In genomic region chr10:80876028-80876427, GRCm38 (mm10) we compare ENCODE assay signal across 7 mouse cellular contexts. TPM values are rescaled to one million over a fixed set of nuclear protein-coding genes. Genes with fewer than 3 reads are reported as not detected.
DNase-seq lines count a peak whose midpoint lies in the region; ATAC-seq and TF ChIP-seq lines count a peak whose summit lies in the region.

No protein-coding gene starts in this region.

- no peaks in the 10 kb centered on the region for H3K4me1 ChIP-seq in forebrain, postnatal 0 days (ENCODE audit: insufficient read depth)
- no peaks in the 10 kb centered on the region for H3K4me1 ChIP-seq in limb, embryonic 11.5 days (ENCODE audit: control insufficient read depth, insufficient read depth, low read length)

- WGBS in forebrain, postnatal 0 days = 25% methylated on average over 5 of the region's 5 CpGs
- 34% methylated on average over 5 of the region's 5 CpGs for WGBS in limb, embryonic 11.5 days

- TF ChIP-seq CTCF in brain, embryonic 14.5 days (IDR thresholded peaks at IDR 0.05; ENCODE audit: borderline replicate concordance, extremely low read depth, insufficient read depth, insufficient read length) = peak; percentile 72; the same call in 1 of the 2 replicates
- peak; percentile 75 for TF ChIP-seq CTCF in forebrain, postnatal 0 days (IDR thresholded peaks at IDR 0.05; ENCODE audit: low read depth)

- no peak overlapping the region for H3K4me3 ChIP-seq in forebrain, postnatal 0 days (ENCODE audit: low read depth, low read length)
- H3K4me3 ChIP-seq in limb, embryonic 11.5 days (ENCODE audit: low read depth, low read length) = no peak overlapping the region

- no peaks in the 10 kb centered on the region for H3K9me3 ChIP-seq in forebrain, postnatal 0 days (ENCODE audit: low read length)
- H3K9me3 ChIP-seq in limb, embryonic 11.5 days (ENCODE audit: control insufficient read depth, low read length) = no peaks in the 10 kb centered on the region

- H3K27ac ChIP-seq in forebrain, postnatal 0 days (ENCODE audit: low read depth, low read length) = no peak overlapping the region
- H3K27ac ChIP-seq in limb, embryonic 11.5 days (replicated peaks; ENCODE audit: low read depth, low read length) = no peak overlapping the region

- ATAC-seq in forebrain, postnatal 0 days = peak; percentile 66
- ATAC-seq in limb, embryonic 11.5 days (ENCODE audit: insufficient number of reproducible peaks, low FRiP score, low TSS enrichment, low read depth) = no peak

- TF ChIP-seq POLR2A in brain, embryonic 14.5 days (IDR thresholded peaks at IDR 0.05; ENCODE audit: borderline replicate concordance, extremely low read depth, insufficient read depth, insufficient read length, poor library complexity, severe bottlenecking) = no peak

- H3K36me3 ChIP-seq in forebrain, postnatal 0 days (ENCODE audit: insufficient read depth) = no peaks in the 10 kb centered on the region
- no peaks in the 10 kb centered on the region for H3K36me3 ChIP-seq in limb, embryonic 11.5 days (ENCODE audit: control insufficient read depth, insufficient read depth, low read length)

- H3K9ac ChIP-seq in forebrain, postnatal 0 days = no peak overlapping the region
- H3K9ac ChIP-seq in limb, embryonic 11.5 days (ENCODE audit: low read length) = no peak overlapping the region

- no peaks in the 10 kb centered on the region for H3K27me3 ChIP-seq in forebrain, postnatal 0 days (ENCODE audit: insufficient read depth, low read length)
- no peaks in the 10 kb centered on the region for H3K27me3 ChIP-seq in limb, embryonic 11.5 days (ENCODE audit: control insufficient read depth, insufficient read depth, low read length)

- DNase-seq in layer of hippocampus, adult 11-12 months (ENCODE audit: low spot score) = peak; percentile 54
- DNase-seq in layer of hippocampus, adult 9-11 months = no peak
- peak; percentile 83 for DNase-seq in ES-CJ7 (ENCODE audit: low read depth, low spot score)
- DNase-seq in brain, embryonic 14.5 days (ENCODE audit: low read depth) = peak; percentile 70
- peak; percentile 54 for DNase-seq in forebrain, postnatal 0 days
- peak; percentile 74 for DNase-seq in limb, embryonic 11.5 days (ENCODE audit: low spot score)
- peak; percentile 23 for DNase-seq in retina, adult 2 months (ENCODE audit: low read depth, low spot score)

- no peak overlapping the region for H3K4me2 ChIP-seq in forebrain, postnatal 0 days (ENCODE audit: low read depth)
- H3K4me2 ChIP-seq in limb, embryonic 11.5 days (ENCODE audit: low read depth, severe bottlenecking) = no peak overlapping the region

RNA-seq across cellular contexts. Expression of gene Tmprss9, which starts 4.4 kb away (rescaled TPM):
- 0.22 and 0.26 TPM in 2 replicates for polyA plus RNA-seq in brain, embryonic 14.5 days (2012; rRNA removed)
- total RNA-seq in forebrain, postnatal 0 days (2014; rRNA removed) = 0.08 and 0.33 TPM in 2 replicates
- polyA plus RNA-seq in forebrain, postnatal 0 days (2015; fragmentation: Nextera tagmentation; extraction: Ambion mirVana) = 0.18 and 0.22 TPM in 2 replicates
- not detected in 2 replicates for polyA plus RNA-seq in limb, embryonic 11.5 days (2014; fragmentation: Nextera tagmentation; extraction: Ambion mirVana)

RNA-seq across cellular contexts. Expression of gene Sppl2b, which starts 21.0 kb away (rescaled TPM):
- 110 and 134 TPM in 2 replicates for polyA plus RNA-seq in brain, embryonic 14.5 days (2012; rRNA removed)
- total RNA-seq in forebrain, postnatal 0 days (2014; rRNA removed) = 79.2 and 90.3 TPM in 2 replicates
- 64.6 and 74.4 TPM in 2 replicates for polyA plus RNA-seq in forebrain, postnatal 0 days (2015; fragmentation: Nextera tagmentation; extraction: Ambion mirVana)
- 26.8 and 28.1 TPM in 2 replicates for polyA plus RNA-seq in limb, embryonic 11.5 days (2014; fragmentation: Nextera tagmentation; extraction: Ambion mirVana)

RNA-seq across cellular contexts. Expression of gene Lsm7, which starts 21.0 kb away (rescaled TPM):
- polyA plus RNA-seq in brain, embryonic 14.5 days (2012; rRNA removed) = 278 and 393 TPM in 2 replicates
- 158 and 292 TPM in 2 replicates for total RNA-seq in forebrain, postnatal 0 days (2014; rRNA removed)
- 306 and 392 TPM in 2 replicates for polyA plus RNA-seq in forebrain, postnatal 0 days (2015; fragmentation: Nextera tagmentation; extraction: Ambion mirVana)
- 375 and 398 TPM in 2 replicates for polyA plus RNA-seq in limb, embryonic 11.5 days (2014; fragmentation: Nextera tagmentation; extraction: Ambion mirVana)

RNA-seq across cellular contexts. Expression of gene Timm13, which starts 24.7 kb away (rescaled TPM):
- polyA plus RNA-seq in brain, embryonic 14.5 days (2012; rRNA removed) = 174 and 253 TPM in 2 replicates
- 214 and 233 TPM in 2 replicates for total RNA-seq in forebrain, postnatal 0 days (2014; rRNA removed)
- 381 and 448 TPM in 2 replicates for polyA plus RNA-seq in forebrain, postnatal 0 days (2015; fragmentation: Nextera tagmentation; extraction: Ambion mirVana)
- polyA plus RNA-seq in limb, embryonic 11.5 days (2014; fragmentation: Nextera tagmentation; extraction: Ambion mirVana) = 336 and 355 TPM in 2 replicates

RNA-seq across cellular contexts. Expression of gene Lingo3, which starts 32.2 kb away (rescaled TPM):
- polyA plus RNA-seq in brain, embryonic 14.5 days (2012; rRNA removed) = 5.2 and 7.7 TPM in 2 replicates
- 23.3 and 23.7 TPM in 2 replicates for total RNA-seq in forebrain, postnatal 0 days (2014; rRNA removed)
- 18.5 and 20.3 TPM in 2 replicates for polyA plus RNA-seq in forebrain, postnatal 0 days (2015; fragmentation: Nextera tagmentation; extraction: Ambion mirVana)
- 0.33 and 0.36 TPM in 2 replicates for polyA plus RNA-seq in limb, embryonic 11.5 days (2014; fragmentation: Nextera tagmentation; extraction: Ambion mirVana)
